Mouse (Mus musculus) testis, adult 2 months (tissue): Measurements from ENCODE around the gene Kcnip1.

Experiments used
- CTCF ChIP-seq: fragments of 200-500 bp; IDR thresholded peaks from 2 replicates; pipeline ENCODE4 v1.5.1; 2012; ENCODE audit warnings: low read depth, mild to moderate bottlenecking, inconsistent platforms, low read length, moderate library complexity; ENCODE audit not compliant: control insufficient read depth, insufficient read depth, insufficient replicate concordance
- POLR2A ChIP-seq: fragments of 200-500 bp; IDR thresholded peaks from 2 replicates; pipeline ENCODE4 v1.6.1; 2012; ENCODE audit warnings: low read depth, mild to moderate bottlenecking, inconsistent platforms, low read length, moderate library complexity; ENCODE audit not compliant: control insufficient read depth

DNA sequence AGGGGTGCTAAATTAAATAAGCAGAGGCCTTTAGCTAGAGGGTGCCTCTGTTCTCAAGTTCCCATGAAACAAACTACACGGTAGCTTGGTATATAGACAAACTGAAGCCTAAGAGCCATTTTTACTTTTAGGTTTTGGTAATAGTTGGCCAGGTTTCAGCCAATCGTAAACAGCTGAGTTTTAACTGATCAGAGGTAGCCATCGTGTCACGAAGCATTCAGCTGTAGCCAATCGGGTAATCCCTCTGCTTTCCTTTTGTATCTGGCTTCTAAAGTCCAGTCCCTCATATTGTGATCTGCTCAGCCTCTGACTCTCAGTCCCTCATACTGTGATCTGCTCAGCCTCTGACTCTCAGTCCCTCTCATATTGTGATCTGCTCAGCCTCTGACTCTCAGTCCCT, 36.7 kb upstream of the Kcnip1 start:
- TF ChIP-seq CTCF (no peak), POLR2A (no peak)
